In the genomic region with DNA sequence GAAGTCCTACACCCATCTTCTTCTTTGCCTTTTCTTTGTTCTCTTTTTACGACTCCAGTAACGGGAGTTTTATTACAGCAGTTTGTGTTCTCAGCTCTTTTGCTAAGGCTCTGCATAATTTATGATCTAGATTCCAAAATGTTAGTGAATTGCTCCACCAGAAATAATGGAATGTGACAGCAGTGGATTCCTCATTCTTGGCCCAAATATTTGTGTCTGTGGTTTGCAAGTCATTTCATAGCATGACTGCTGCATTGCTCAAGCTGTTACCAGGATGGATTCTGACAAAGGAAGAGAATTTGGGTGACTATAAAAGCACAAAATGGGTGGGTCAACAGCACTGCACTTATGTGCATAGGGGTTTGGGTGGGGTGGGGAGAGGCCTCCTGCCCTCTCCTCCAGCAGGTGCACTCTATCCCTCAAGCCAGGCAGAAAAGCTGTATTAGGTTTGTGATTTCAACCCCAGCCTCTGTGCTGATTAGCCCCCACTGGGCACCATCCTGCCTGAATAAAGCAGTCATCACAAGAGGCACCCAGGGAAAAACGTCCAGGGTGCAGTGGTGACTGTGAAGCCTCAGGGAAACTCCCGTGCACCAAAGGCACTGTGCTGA, we compare ENCODE assay signal across 9 mouse cellular contexts.
A peak's percentile ranks its signal among the peaks of the same experiment; 100 is the strongest.
DNase-seq lines count a peak whose midpoint lies in the region; ATAC-seq lines count a peak whose summit lies in the region.
"Had no signal": no experiment of that assay in that cellular context is flagged by ENCODE, and none has a peak within 500 bp of the region (broad histone marks: within the 10 kb centered on the region; RNA-seq: fewer than 3 reads in every experiment).

No protein-coding gene starts in this region.

- no peak for ATAC-seq in forebrain, embryonic 15.5 days (replicated peaks)
- no peak for ATAC-seq in neural tube, embryonic 13.5 days (ENCODE audit: low read depth)
- no peak for ATAC-seq in megakaryocyte progenitor cell, adult 5-6 weeks (replicated peaks; ENCODE audit: poor library complexity)

- H3K4me2 ChIP-seq in forebrain, embryonic 15.5 days (replicated peaks), result no peak overlapping the region
- H3K4me2 ChIP-seq in neural tube, embryonic 13.5 days, result no peak overlapping the region
- H3K4me2 ChIP-seq: heart, embryonic 12.5 days; liver, embryonic 15.5 days had no signal

- no peaks in the 10 kb centered on the region for H3K36me3 ChIP-seq in forebrain, embryonic 15.5 days
- H3K36me3 ChIP-seq in neural tube, embryonic 13.5 days, result no peaks in the 10 kb centered on the region
- H3K36me3 ChIP-seq: heart, embryonic 12.5 days; liver, embryonic 15.5 days had no signal

- H3K4me1 ChIP-seq in forebrain, embryonic 15.5 days, result peaks cover 70% of the 10 kb centered on the region
- H3K4me1 ChIP-seq in neural tube, embryonic 13.5 days (replicated peaks), result peaks cover 85% of the 10 kb centered on the region

- H3K9ac ChIP-seq in forebrain, embryonic 15.5 days (replicated peaks), result no peak overlapping the region
- H3K9ac ChIP-seq in neural tube, embryonic 13.5 days, result peak overlapping the region; percentile 54; the same call in 1 of the 2 replicates
- H3K9ac ChIP-seq: heart, embryonic 12.5 days; liver, embryonic 15.5 days had no signal

- peak; percentile 44 for DNase-seq in kidney, postnatal 14 days
- DNase-seq in kidney, adult 8-10 months, result no peak
- peak; percentile 84 for DNase-seq in brain, adult 2 months (ENCODE audit: low read depth, low spot score)
- no peak for DNase-seq in adrenal gland, postnatal 10 days

- H3K27me3 ChIP-seq in forebrain, embryonic 15.5 days, result no peaks in the 10 kb centered on the region
- H3K27me3 ChIP-seq in neural tube, embryonic 13.5 days, result no peaks in the 10 kb centered on the region
- H3K27me3 ChIP-seq: liver, embryonic 15.5 days had no signal

- H3K9me3 ChIP-seq in forebrain, embryonic 15.5 days, result no peaks in the 10 kb centered on the region
- no peaks in the 10 kb centered on the region for H3K9me3 ChIP-seq in neural tube, embryonic 13.5 days
- H3K9me3 ChIP-seq: heart, embryonic 12.5 days; liver, embryonic 15.5 days had no signal

- H3K4me3 ChIP-seq in forebrain, embryonic 15.5 days, result no peak overlapping the region
- no peak overlapping the region for H3K4me3 ChIP-seq in neural tube, embryonic 13.5 days
- H3K4me3 ChIP-seq: heart, embryonic 12.5 days; liver, embryonic 15.5 days had no signal

- H3K27ac ChIP-seq in forebrain, embryonic 15.5 days (replicated peaks), result peak overlapping the region; percentile 78
- H3K27ac ChIP-seq in neural tube, embryonic 13.5 days (replicated peaks), result peak overlapping the region; percentile 75
- H3K27ac ChIP-seq: liver, embryonic 15.5 days had no signal

- 37% methylated on average over 4 of the region's 4 CpGs for WGBS in forebrain, embryonic 15.5 days
- WGBS in neural tube, embryonic 13.5 days, result 17% methylated on average over 4 of the region's 4 CpGs

Comparison
In these comparisons a context has a peak if more than half of its experiments do, and no peak if none do; other contexts are left out.
1. DNase-seq: peak in kidney, postnatal 14 days (single experiment) and brain, adult 2 months (single experiment); none in kidney, adult 8-10 months (0 of 2) and adrenal gland, postnatal 10 days (single experiment).